Mouse (Mus musculus) macrophage (primary cell): ENCODE measurements at regions not wholly inside any gene's neighbourhood (a gene's known extent, or its start where the extent isn't known, plus 50 kb on each side); places are given as distances from the start of the nearest gene placed in this dataset.

Experiments used
- H3K27ac ChIP-seq: fragments of 350-480 bp; formaldehyde crosslinking; 2 replicates; pipeline ENCODE4 v1.9.0; 2021
- H3K36me3 ChIP-seq: fragments of 350-480 bp; formaldehyde crosslinking; 2 replicates; pipeline ENCODE4 v1.9.0; 2021; ENCODE audit errors: inconsistent target
- H3K4me3 ChIP-seq: fragments of 350-480 bp; formaldehyde crosslinking; 2 replicates; pipeline ENCODE4 v1.9.0; 2021; ENCODE audit errors: inconsistent target
- H3K79me2 ChIP-seq: fragments of 350-480 bp; formaldehyde crosslinking; 2 replicates; pipeline ENCODE4 v1.9.0; 2021; ENCODE audit errors: inconsistent target
- WGBS: methylation state at CpG from one replicate; pipeline ENCODE4 v1.1.7; 2026; ENCODE audit warnings: inconsistent platforms; ENCODE audit not compliant: missing documents; 5-methylcytosine and 5-hydroxymethylcytosine counted together

GRCm38 (mm10) chr1:164682867-164683599 lies 113.4 kb upstream of the Dpt start:
- WGBS = 87% methylated on average over 5 of the region's 5 CpGs
- Histone ChIP-seq H3K79me2 (no peaks in the 10 kb centered on the region), H3K27ac (no peak overlapping the region), H3K36me3 (no peaks in the 10 kb centered on the region), H3K4me3 (no peak overlapping the region)

- Histone ChIP-seq H3K79me2 (no peaks in the 10 kb centered on the region), H3K27ac (no peak overlapping the region), H3K36me3 (no peaks in the 10 kb centered on the region), H3K4me3 (no peak overlapping the region)
- 70% methylated on average over 6 of the region's 6 CpGs for WGBS
Observed at GRCm38 (mm10) chr1:164682426-164682825, 114.0 kb upstream of the Dpt start.

GRCm38 (mm10) chr1:164681582-164681981 lies 114.9 kb upstream of the Dpt start:
- H3K4me3 ChIP-seq = no peak overlapping the region
- H3K36me3 ChIP-seq = no peaks in the 10 kb centered on the region
- H3K79me2 ChIP-seq = no peaks in the 10 kb centered on the region
- H3K27ac ChIP-seq = no peak overlapping the region
- 2% methylated on average over 5 of the region's 5 CpGs for WGBS

- H3K36me3 ChIP-seq = no peaks in the 10 kb centered on the region
- no peaks in the 10 kb centered on the region for H3K79me2 ChIP-seq
- no peak overlapping the region for H3K27ac ChIP-seq
- 93% methylated on average over 3 of the region's 3 CpGs for WGBS
- no peak overlapping the region for H3K4me3 ChIP-seq
Observed at GRCm38 (mm10) chr1:164678303-164678702, 118.1 kb upstream of the Dpt start.

GRCm38 (mm10) chr1:164652244-164652643 lies 144.2 kb upstream of the Dpt start:
- Histone ChIP-seq H3K4me3 (no peak overlapping the region), H3K36me3 (no peaks in the 10 kb centered on the region), H3K27ac (no peak overlapping the region), H3K79me2 (no peaks in the 10 kb centered on the region)
- WGBS = 94% methylated on average over 1 of the region's 1 CpGs

- H3K79me2 ChIP-seq = no peaks in the 10 kb centered on the region
- WGBS = 84% methylated on average over 7 of the region's 7 CpGs
Observed at GRCm38 (mm10) chr1:164637901-164638462, 158.5 kb upstream of the Dpt start.

GRCm38 (mm10) chr1:164631679-164632078 lies 164.8 kb upstream of the Dpt start:
- no peak overlapping the region for H3K4me3 ChIP-seq
- H3K36me3 ChIP-seq = no peaks in the 10 kb centered on the region
- 89% methylated on average over 5 of the region's 6 CpGs for WGBS
- H3K27ac ChIP-seq = no peak overlapping the region
- H3K79me2 ChIP-seq = no peaks in the 10 kb centered on the region

More at GRCm38 (mm10) chr1:164637901-164638462, 158.5 kb upstream of the Dpt start:
- H3K27ac ChIP-seq = no peak overlapping the region
- no peaks in the 10 kb centered on the region for H3K36me3 ChIP-seq
- H3K4me3 ChIP-seq = no peak overlapping the region

- H3K79me2 ChIP-seq = no peaks in the 10 kb centered on the region
- no peak overlapping the region for H3K27ac ChIP-seq
- WGBS = 86% methylated on average over 8 of the region's 8 CpGs
- H3K36me3 ChIP-seq = no peaks in the 10 kb centered on the region
- no peak overlapping the region for H3K4me3 ChIP-seq
Observed at GRCm38 (mm10) chr1:164628840-164629239, 167.6 kb upstream of the Dpt start.

- WGBS = 96% methylated on average over 4 of the region's 4 CpGs
Observed at GRCm38 (mm10) chr1:164622946-164623345, 164.8 kb upstream of the Atp1b1 start.

GRCm38 (mm10) chr1:164622417-164622816 lies 164.3 kb upstream of the Atp1b1 start:
- Histone ChIP-seq H3K4me3 (no peak overlapping the region), H3K79me2 (no peaks in the 10 kb centered on the region), H3K27ac (no peak overlapping the region), H3K36me3 (no peaks in the 10 kb centered on the region)
- WGBS = 97% methylated on average over 3 of the region's 3 CpGs

More at GRCm38 (mm10) chr1:164622946-164623345, 164.8 kb upstream of the Atp1b1 start:
- Histone ChIP-seq H3K79me2 (no peaks in the 10 kb centered on the region), H3K36me3 (no peaks in the 10 kb centered on the region), H3K4me3 (no peak overlapping the region), H3K27ac (no peak overlapping the region)

- Histone ChIP-seq H3K79me2 (no peaks in the 10 kb centered on the region), H3K4me3 (no peak overlapping the region), H3K36me3 (no peaks in the 10 kb centered on the region), H3K27ac (no peak overlapping the region)
- WGBS = 100% methylated on average over 1 of the region's 1 CpGs
Observed at GRCm38 (mm10) chr1:164620129-164620528, 162.0 kb upstream of the Atp1b1 start.

- H3K4me3 ChIP-seq = no peak overlapping the region
- H3K36me3 ChIP-seq = no peaks in the 10 kb centered on the region
- no peak overlapping the region for H3K27ac ChIP-seq
- H3K79me2 ChIP-seq = no peaks in the 10 kb centered on the region
Observed at GRCm38 (mm10) chr1:164617871-164618270, 159.7 kb upstream of the Atp1b1 start.

GRCm38 (mm10) chr1:164607061-164607460 lies 148.9 kb upstream of the Atp1b1 start:
- no peaks in the 10 kb centered on the region for H3K79me2 ChIP-seq
- H3K4me3 ChIP-seq = no peak overlapping the region
- WGBS = 81% methylated on average over 5 of the region's 5 CpGs
- H3K27ac ChIP-seq = no peak overlapping the region
- H3K36me3 ChIP-seq = no peaks in the 10 kb centered on the region

GRCm38 (mm10) chr1:164606141-164606754 lies 148.1 kb upstream of the Atp1b1 start:
- Histone ChIP-seq H3K27ac (no peak overlapping the region), H3K36me3 (no peaks in the 10 kb centered on the region), H3K79me2 (no peaks in the 10 kb centered on the region), H3K4me3 (no peak overlapping the region)
- WGBS = 89% methylated on average over 8 of the region's 8 CpGs

- Histone ChIP-seq H3K36me3 (no peaks in the 10 kb centered on the region), H3K27ac (no peak overlapping the region), H3K4me3 (no peak overlapping the region), H3K79me2 (no peaks in the 10 kb centered on the region)
- WGBS = 75% methylated on average over 3 of the region's 3 CpGs
Observed at GRCm38 (mm10) chr1:164603433-164603832, 145.3 kb upstream of the Atp1b1 start.
